31 mouse cellular contexts compared by ENCODE assay signal in genomic region chr10:57690161-57690560, GRCm38 (mm10). TPM values are rescaled to one million over a fixed set of nuclear protein-coding genes. Genes with fewer than 3 reads are reported as not detected.
A peak's percentile ranks its signal among the peaks of the same experiment; 100 is the strongest.
DNase-seq lines count a peak whose midpoint lies in the region; ATAC-seq and TF ChIP-seq lines count a peak whose summit lies in the region.
"Had no signal": no experiment of that assay in that cellular context is flagged by ENCODE, and none has a peak within 500 bp of the region (broad histone marks: within the 10 kb centered on the region; RNA-seq: fewer than 3 reads in every experiment).

No protein-coding gene starts in this region.

- no peaks in the 10 kb centered on the region for H3K27me3 ChIP-seq in lung, embryonic 14.5 days (ENCODE audit: insufficient read depth, low read length)
- H3K27me3 ChIP-seq in lung, postnatal 0 days (replicated peaks; ENCODE audit: insufficient read depth, low read length), result no peaks in the 10 kb centered on the region
- H3K27me3 ChIP-seq: embryonic facial prominence, embryonic 13.5 days; forebrain, embryonic 15.5 days; heart, embryonic 15.5 days; hindbrain, embryonic 13.5 days; limb, embryonic 15.5 days; liver, embryonic 15.5 days; lung, embryonic 15.5 days had no signal

- no peak for ATAC-seq in lung, embryonic 14.5 days (ENCODE audit: insufficient read depth)
- ATAC-seq in lung, postnatal 0 days, result no peak
- peak; percentile 79 to 83 for ATAC-seq in hematopoietic stem cell, adult 5-6 weeks (replicated peaks in 1 of 2; ENCODE audit: insufficient read depth in 1 of 2, low FRiP score in 2 of 2, low TSS enrichment in 1 of 2, low read depth in 1 of 2, poor library complexity in 2 of 2, severe bottlenecking in 2 of 2)
- ATAC-seq: activated CD4-positive, CD25-positive, alpha-beta regulatory T cell, adult 4 months; forebrain, embryonic 15.5 days; intestine, postnatal 0 days had no signal

- peak; percentile 1 for DNase-seq in lung, embryonic 14.5 days
- no peak for DNase-seq in lung, postnatal 0 days (ENCODE audit: low spot score)
- DNase-seq in skeletal muscle tissue, adult 2 months (ENCODE audit: low read depth, low spot score), result peak; percentile 2
- DNase-seq in MN1 (ENCODE audit: low spot score), result no peak
- DNase-seq in left cerebral cortex, postnatal 14 days (ENCODE audit: low spot score in 2 of 2), result no peak
- DNase-seq: adrenal gland, adult 2 months; adrenal gland, postnatal 36 days; B cell, adult 2 months; cerebellum, adult 8-10 months; cerebellum, postnatal 36 days; heart, postnatal 36 days; kidney, adult 9 months; kidney, postnatal 36 days; left cerebral cortex, postnatal 4 days; lung, postnatal 36 days; midbrain, embryonic 14.5 days; right cerebral cortex, adult 18-20 months had no signal

- intact Hi-C loops in left cerebral cortex, postnatal 14 days (cut with DNase I), result no loop called here

- no peak overlapping the region for H3K9ac ChIP-seq in lung, embryonic 14.5 days
- no peak overlapping the region for H3K9ac ChIP-seq in lung, postnatal 0 days (replicated peaks; ENCODE audit: low read depth)
- H3K9ac ChIP-seq: embryonic facial prominence, embryonic 13.5 days; forebrain, embryonic 15.5 days; heart, embryonic 15.5 days; hindbrain, embryonic 13.5 days; limb, embryonic 15.5 days; liver, embryonic 15.5 days; lung, embryonic 15.5 days had no signal

- H3K36me3 ChIP-seq in lung, embryonic 14.5 days (ENCODE audit: insufficient read depth), result no peaks in the 10 kb centered on the region
- H3K36me3 ChIP-seq in lung, postnatal 0 days (ENCODE audit: insufficient read depth, low read length), result no peaks in the 10 kb centered on the region
- H3K36me3 ChIP-seq: embryonic facial prominence, embryonic 13.5 days; forebrain, embryonic 10.5 days; forebrain, embryonic 15.5 days; heart, embryonic 10.5 days; heart, embryonic 15.5 days; hindbrain, embryonic 13.5 days; limb, embryonic 15.5 days; liver, embryonic 15.5 days; lung, embryonic 15.5 days had no signal

- no peaks in the 10 kb centered on the region for H3K9me3 ChIP-seq in lung, embryonic 14.5 days (ENCODE audit: low read depth, low read length)
- H3K9me3 ChIP-seq in lung, postnatal 0 days (ENCODE audit: low read length), result no peaks in the 10 kb centered on the region
- H3K9me3 ChIP-seq: embryonic facial prominence, embryonic 13.5 days; forebrain, embryonic 10.5 days; forebrain, embryonic 15.5 days; heart, embryonic 10.5 days; heart, embryonic 15.5 days; hindbrain, embryonic 13.5 days; limb, embryonic 15.5 days; liver, embryonic 15.5 days; lung, embryonic 15.5 days had no signal

- TF ChIP-seq EP300 in lung, postnatal 0 days (IDR thresholded peaks at IDR 0.05), result no peak

- no peak overlapping the region for H3K27ac ChIP-seq in lung, embryonic 14.5 days (ENCODE audit: low read depth)
- H3K27ac ChIP-seq in lung, postnatal 0 days (ENCODE audit: low read length), result no peak overlapping the region
- H3K27ac ChIP-seq: embryonic facial prominence, embryonic 13.5 days; forebrain, embryonic 10.5 days; forebrain, embryonic 15.5 days; heart, embryonic 10.5 days; heart, embryonic 15.5 days; hindbrain, embryonic 13.5 days; layer of hippocampus, adult 2 months; limb, embryonic 15.5 days; liver, embryonic 15.5 days; lung, embryonic 15.5 days had no signal

- no peak overlapping the region for H3K4me3 ChIP-seq in lung, embryonic 14.5 days (ENCODE audit: low read depth, low read length)
- H3K4me3 ChIP-seq in lung, postnatal 0 days (ENCODE audit: low read depth, low read length), result no peak overlapping the region
- H3K4me3 ChIP-seq: embryonic facial prominence, embryonic 13.5 days; forebrain, embryonic 10.5 days; forebrain, embryonic 15.5 days; heart, embryonic 10.5 days; heart, embryonic 15.5 days; hindbrain, embryonic 13.5 days; layer of hippocampus, adult 2 months; limb, embryonic 15.5 days; liver, embryonic 15.5 days; lung, embryonic 15.5 days had no signal

- no peaks in the 10 kb centered on the region for H3K4me1 ChIP-seq in lung, embryonic 14.5 days (ENCODE audit: insufficient read depth)
- no peaks in the 10 kb centered on the region for H3K4me1 ChIP-seq in lung, postnatal 0 days (ENCODE audit: insufficient read depth, low read depth, low read length)
- H3K4me1 ChIP-seq: embryonic facial prominence, embryonic 13.5 days; forebrain, embryonic 10.5 days; forebrain, embryonic 15.5 days; heart, embryonic 10.5 days; heart, embryonic 15.5 days; hindbrain, embryonic 13.5 days; limb, embryonic 15.5 days; liver, embryonic 15.5 days; lung, embryonic 15.5 days had no signal

- H3K4me2 ChIP-seq in lung, embryonic 14.5 days, result no peak overlapping the region
- H3K4me2 ChIP-seq in lung, postnatal 0 days (replicated peaks; ENCODE audit: low read depth, low read length), result no peak overlapping the region
- H3K4me2 ChIP-seq: embryonic facial prominence, embryonic 13.5 days; forebrain, embryonic 15.5 days; heart, embryonic 15.5 days; hindbrain, embryonic 13.5 days; limb, embryonic 15.5 days; liver, embryonic 15.5 days; lung, embryonic 15.5 days had no signal

- TF ChIP-seq CTCF in lung, embryonic 14.5 days (IDR thresholded peaks at IDR 0.05; ENCODE audit: low read depth), result no peak
- no peak for TF ChIP-seq CTCF in lung, postnatal 0 days (IDR thresholded peaks at IDR 0.05)

- WGBS in lung, embryonic 14.5 days, result 60% methylated on average over 2 of the region's 2 CpGs
- WGBS in lung, postnatal 0 days, result 42% methylated on average over 2 of the region's 2 CpGs

RNA-seq across cellular contexts. Expression of gene Pkib, which starts 58.4 kb away (rescaled TPM):
- polyA plus RNA-seq in lung, embryonic 14.5 days (2014; fragmentation: Nextera tagmentation; extraction: Ambion mirVana), result 1.4 and 1.9 TPM in 2 replicates
- polyA plus RNA-seq in lung, postnatal 0 days (2015; fragmentation: Nextera tagmentation; extraction: Ambion mirVana), result 2.2 and 3.5 TPM in 2 replicates
- 6.1 and 8.4 TPM in 2 replicates for total RNA-seq in hematopoietic stem cell, adult 5-6 weeks (2017)
- 10 to 100 TPM in 1 of 2 experiments, 1 to 10 TPM in 1; 8.2 to 12.9 TPM for total RNA-seq in left cerebral cortex, postnatal 14 days (2021)
- total RNA-seq: gastrocnemius, adult 8-10 months had no signal

Comparison
In these comparisons a context has a peak if more than half of its experiments do, and no peak if none do; other contexts are left out.
1. DNase-seq: peak in lung, embryonic 14.5 days (single experiment) and skeletal muscle tissue, adult 2 months (single experiment); none in lung, postnatal 0 days (single experiment), MN1 (single experiment) and left cerebral cortex, postnatal 14 days (0 of 2).
2. ATAC-seq: peak in hematopoietic stem cell, adult 5-6 weeks (2 of 2); none in lung, embryonic 14.5 days (single experiment) and lung, postnatal 0 days (single experiment).